Mouse (Mus musculus) brain, embryonic 14.5 days (tissue): ENCODE measurements at regions not wholly inside any gene's neighbourhood (a gene's known extent, or its start where the extent isn't known, plus 50 kb on each side); places are given as distances from the start of the nearest gene placed in this dataset.

Source experiments
- CTCF ChIP-seq: fragments of 200-500 bp; IDR thresholded peaks from 2 replicates; pipeline ENCODE4 v1.5.1; 2012; ENCODE audit warnings: inconsistent platforms, mild to moderate bottlenecking, moderate library complexity, borderline replicate concordance; ENCODE audit not compliant: insufficient read depth, insufficient read length; ENCODE audit errors: extremely low read depth
- POLR2A ChIP-seq: fragments of 200-500 bp; IDR thresholded peaks from 2 replicates; pipeline ENCODE4 v1.6.1; 2012; ENCODE audit warnings: mild to moderate bottlenecking, inconsistent platforms, borderline replicate concordance; ENCODE audit not compliant: poor library complexity, insufficient read depth, insufficient read length, severe bottlenecking; ENCODE audit errors: extremely low read depth

DNA sequence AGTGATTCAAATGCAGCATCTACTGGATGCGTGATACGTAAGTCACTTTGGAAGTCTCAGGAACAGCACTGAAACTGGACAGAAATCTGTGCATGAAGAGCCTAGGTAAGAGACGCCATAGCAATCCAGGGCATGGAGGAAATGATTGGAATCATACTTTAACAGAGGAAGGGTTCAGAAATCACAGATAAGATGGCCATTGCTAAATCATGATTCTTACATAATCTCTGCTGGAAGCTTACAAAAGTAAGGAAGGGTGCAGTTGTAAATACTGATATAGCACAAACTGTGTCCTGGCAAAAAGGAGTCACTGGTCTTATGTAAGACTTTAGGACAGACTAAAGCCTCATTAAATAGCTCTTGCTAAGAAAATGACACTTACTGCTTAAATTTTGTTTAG, 474.8 kb upstream of the Zic4 start:
- no peak for TF ChIP-seq CTCF
- no peak for TF ChIP-seq POLR2A
